Mouse (Mus musculus): ENCODE measurements around the gene Kcna6.

DNA sequence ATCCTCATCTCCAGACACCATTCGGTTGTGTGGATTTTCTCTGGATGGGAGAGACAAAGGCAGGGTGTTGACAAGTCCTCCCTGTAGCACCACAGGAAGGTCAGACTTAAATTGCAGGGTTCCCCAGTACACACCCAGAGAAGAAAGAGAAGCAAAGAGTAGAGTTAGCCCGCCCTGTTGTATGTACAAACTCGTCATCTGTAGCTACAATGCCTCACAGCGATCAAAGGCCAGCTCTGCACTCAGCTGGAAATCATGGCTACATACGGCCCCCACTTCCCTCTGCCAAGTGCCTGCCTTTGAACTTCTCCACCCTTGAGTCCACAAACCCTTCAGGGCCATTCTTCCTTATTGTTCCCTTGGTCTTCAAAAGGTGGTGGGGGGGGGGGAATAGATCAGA lies 43.7 kb upstream of the Kcna6 start:
- no peak for TF ChIP-seq CTCF (IDR thresholded peaks at IDR 0.05; ENCODE audit: borderline replicate concordance, control insufficient read depth, extremely low read depth, insufficient read depth, low read length, poor library complexity)
- TF ChIP-seq POLR2A (IDR thresholded peaks at IDR 0.05; ENCODE audit: control insufficient read depth, extremely low read depth, insufficient read depth, low read length, poor library complexity): no peak

Data from thymus, adult 2 months (tissue).